Mouse (Mus musculus): ENCODE results near the gene Six4. TPM values are rescaled to one million over a fixed set of nuclear protein-coding genes. Genes with fewer than 3 reads are reported as not detected.

Six4 gene
- polyA plus RNA-seq, 1 experiment = 0.30 TPM

- H3K27me3 ChIP-seq (replicated peaks) = peaks cover 67% of the 10 kb centered on the region
- peak overlapping the region; percentile 94 for H3K4me3 ChIP-seq (replicated peaks)
- H3K36me3 ChIP-seq (replicated peaks; ENCODE audit: low read length) = no peaks in the 10 kb centered on the region
- peaks cover 51% of the 10 kb centered on the region for H3K4me1 ChIP-seq
- no peak for TF ChIP-seq FLI1 (IDR thresholded peaks at IDR 0.05; ENCODE audit: low read length)
- TF ChIP-seq GATA1 (IDR thresholded peaks at IDR 0.05; ENCODE audit: borderline replicate concordance, low read length) = no peak
- H3K9me3 ChIP-seq = no peaks in the 10 kb centered on the region
Observed at GRCm38 (mm10) chr12:73054576-73055185, 58.6 kb downstream of the Six4 start.

GRCm38 (mm10) chr12:73053668-73054241 lies 59.5 kb downstream of the Six4 start, which contains the start of gene Six1:
Gene Six1, minus strand, starts transcription at chr12:73053887.
- peak within 1 kb of the TSS; percentile 94 for H3K4me3 ChIP-seq (replicated peaks)
- H3K27me3 ChIP-seq (replicated peaks) = peaks cover 76% of the 10 kb centered on the region
- H3K36me3 ChIP-seq (replicated peaks; ENCODE audit: low read length) = no peaks in the 10 kb centered on the region

GRCm38 (mm10) chr12:73052651-73053591 lies 60.3 kb downstream of the Six4 start:
- Histone ChIP-seq H3K36me3 (replicated peaks; ENCODE audit: low read length) (no peaks in the 10 kb centered on the region), H3K9me3 (no peaks in the 10 kb centered on the region), H3K4me3 (replicated peaks) (peak overlapping the region; percentile 94), H3K4me1 (peaks cover 54% of the 10 kb centered on the region), H3K27me3 (replicated peaks) (peaks cover 78% of the 10 kb centered on the region)
- TF ChIP-seq GATA1 (IDR thresholded peaks at IDR 0.05; ENCODE audit: borderline replicate concordance, low read length) (no peak), FLI1 (IDR thresholded peaks at IDR 0.05; ENCODE audit: low read length) (no peak)

More at GRCm38 (mm10) chr12:73053668-73054241, 59.5 kb downstream of the Six4 start, which contains the start of gene Six1:
- H3K9me3 ChIP-seq = no peaks in the 10 kb centered on the region
- peaks cover 51% of the 10 kb centered on the region for H3K4me1 ChIP-seq
- TF ChIP-seq FLI1 (IDR thresholded peaks at IDR 0.05; ENCODE audit: low read length) (no peak), GATA1 (IDR thresholded peaks at IDR 0.05; ENCODE audit: borderline replicate concordance, low read length) (no peak)

DNA sequence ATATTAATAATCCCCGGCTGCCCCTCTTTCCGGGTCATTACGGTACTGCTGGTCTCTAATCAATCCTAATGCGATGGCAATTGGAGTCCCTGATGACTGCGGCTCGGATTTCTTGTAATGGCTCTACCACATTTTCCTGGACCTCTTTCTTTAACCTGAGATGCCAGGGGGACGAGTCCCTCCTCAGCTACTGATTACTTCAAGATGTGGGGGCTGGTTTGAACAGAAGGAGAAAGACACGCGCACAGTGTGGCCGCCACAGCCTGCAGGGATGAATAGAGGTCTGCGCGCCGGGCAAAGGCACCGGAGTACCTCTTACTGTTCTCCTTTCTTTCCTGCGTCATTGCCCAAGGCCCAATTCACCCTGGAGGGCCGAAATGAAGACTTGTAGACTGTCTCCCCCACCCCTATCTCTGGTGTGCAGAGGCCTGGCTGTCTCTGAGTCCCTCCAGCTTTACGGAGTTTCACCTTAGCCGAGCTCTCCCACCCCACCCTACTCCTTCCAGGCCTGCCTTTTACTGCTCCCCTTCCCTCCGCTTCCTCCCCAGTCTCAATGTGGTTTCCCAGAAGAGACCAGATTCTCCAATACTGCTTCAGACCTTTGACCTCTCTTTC lies 61.1 kb downstream of the Six4 start:
- Histone ChIP-seq H3K27me3 (replicated peaks) (peaks cover 81% of the 10 kb centered on the region), H3K4me3 (replicated peaks) (peak overlapping the region; percentile 94), H3K4me1 (peaks cover 57% of the 10 kb centered on the region), H3K36me3 (replicated peaks; ENCODE audit: low read length) (no peaks in the 10 kb centered on the region), H3K9me3 (no peaks in the 10 kb centered on the region)
- no peak for TF ChIP-seq FLI1 (IDR thresholded peaks at IDR 0.05; ENCODE audit: low read length)

GRCm38 (mm10) chr12:73050811-73051580 lies 62.3 kb downstream of the Six4 start:
- Histone ChIP-seq H3K36me3 (replicated peaks; ENCODE audit: low read length) (no peaks in the 10 kb centered on the region), H3K9me3 (no peaks in the 10 kb centered on the region), H3K4me1 (peaks cover 68% of the 10 kb centered on the region), H3K27me3 (replicated peaks) (peaks cover 85% of the 10 kb centered on the region), H3K4me3 (replicated peaks) (peak overlapping the region; percentile 72)
- TF ChIP-seq FLI1 (IDR thresholded peaks at IDR 0.05; ENCODE audit: low read length) = no peak
- no peak for TF ChIP-seq GATA1 (IDR thresholded peaks at IDR 0.05; ENCODE audit: borderline replicate concordance, low read length)

DNA sequence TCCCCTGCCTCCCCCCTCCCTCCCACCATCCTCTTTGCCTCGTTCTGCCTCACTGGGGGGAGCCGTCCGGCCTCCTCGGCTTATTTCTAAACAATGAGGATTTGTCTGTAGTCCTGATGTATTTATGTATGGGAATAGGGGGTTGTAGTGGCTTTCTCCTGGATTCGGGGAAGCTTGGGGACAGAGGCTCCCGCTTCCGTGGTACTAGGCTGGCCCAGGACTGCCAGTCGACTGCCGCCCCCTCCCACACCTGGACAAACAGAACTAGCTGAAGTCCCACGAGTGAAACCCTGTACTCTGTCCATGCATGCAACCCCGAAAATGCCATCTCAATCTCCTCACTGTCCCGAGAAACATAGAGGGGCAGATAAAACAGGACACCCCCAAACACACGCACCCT lies 63.0 kb downstream of the Six4 start:
- H3K27me3 ChIP-seq (replicated peaks) = peaks cover 89% of the 10 kb centered on the region

More for the DNA sequence above, 63.0 kb downstream of the Six4 start:
- Histone ChIP-seq H3K4me1 (peaks cover 72% of the 10 kb centered on the region), H3K9me3 (no peaks in the 10 kb centered on the region), H3K4me3 (replicated peaks) (peak overlapping the region; percentile 28), H3K36me3 (replicated peaks; ENCODE audit: low read length) (no peaks in the 10 kb centered on the region)
- TF ChIP-seq GATA1 (IDR thresholded peaks at IDR 0.05; ENCODE audit: borderline replicate concordance, low read length) (no peak), FLI1 (IDR thresholded peaks at IDR 0.05; ENCODE audit: low read length) (no peak)

Other genes with a start within 250 kb of the Six4 start
- not detected in 2 replicates for gene Six6, start 173.6 kb downstream of the Six4 start, polyA plus RNA-seq (2012; ENCODE audit: insufficient read depth, low replicate concordance)
- 2.4 TPM in 1 of 2 replicates, not detected in the other for gene 4930447C04Rik, start 172.7 kb downstream of the Six4 start, polyA plus RNA-seq (2012; ENCODE audit: insufficient read depth, low replicate concordance)
- 2.6 and 8.1 TPM in 2 replicates for gene Six1, start 59.6 kb downstream of the Six4 start, polyA plus RNA-seq (2012; ENCODE audit: insufficient read depth, low replicate concordance)
- 3.6 TPM in 1 of 2 replicates, not detected in the other for gene Mnat1, start 10.3 kb upstream of the Six4 start, polyA plus RNA-seq (2012; ENCODE audit: insufficient read depth, low replicate concordance)
- 0.54 TPM in 1 of 2 replicates, not detected in the other for gene Trmt5, start 173.3 kb upstream of the Six4 start, polyA plus RNA-seq (2012; ENCODE audit: insufficient read depth, low replicate concordance)
- 2.8 TPM in 1 of 2 replicates, not detected in the other for gene Slc38a6, start 173.3 kb upstream of the Six4 start, polyA plus RNA-seq (2012; ENCODE audit: insufficient read depth, low replicate concordance)